Mouse (Mus musculus) mouse trophoblast stem cell (cell line): Measurements from ENCODE around the gene Chn2.

ENCODE experiments used
- in situ Hi-C, 2 experiments: fragments of 300-500 bp; cut with MseI, MboI; formaldehyde crosslinking; loops; 2 replicates in 1 of 2; 3 replicates in 1 of 2; pipeline ENCODE4 v1.15.1; 2025

Chn2 gene

DNA sequence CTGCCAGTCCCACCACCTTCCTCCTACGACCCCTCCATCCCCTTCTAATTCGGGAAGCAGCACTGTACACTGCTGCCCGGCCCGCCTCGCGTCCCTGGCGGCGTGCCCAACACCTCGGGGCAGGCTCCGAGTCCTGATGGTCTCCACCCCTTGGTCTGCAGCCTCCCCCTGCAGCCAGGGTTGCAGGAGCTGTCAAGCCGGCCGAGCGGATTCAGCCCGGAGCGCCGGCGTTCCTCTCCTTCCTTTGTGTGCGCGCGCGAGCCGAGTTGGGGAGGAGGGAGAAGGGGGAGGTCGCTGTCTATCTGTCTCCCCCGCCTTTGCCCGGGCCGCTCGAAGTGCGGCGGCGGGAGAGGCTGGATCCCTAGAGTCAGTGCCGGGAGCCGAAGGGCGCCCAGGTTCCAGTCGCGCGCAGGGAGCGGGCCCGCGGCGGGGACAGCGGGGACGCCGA lies at the start of gene Chn2:
Chn2 (plus strand) TSS at position 198 of the 448 bp plus-strand sequence.
- in situ Hi-C loops = loop anchor here (5.0 to 10.0 kb wide), 3 partner anchors 125 to 188 kb away; no protein-coding TSS in a partner anchor

DNA sequence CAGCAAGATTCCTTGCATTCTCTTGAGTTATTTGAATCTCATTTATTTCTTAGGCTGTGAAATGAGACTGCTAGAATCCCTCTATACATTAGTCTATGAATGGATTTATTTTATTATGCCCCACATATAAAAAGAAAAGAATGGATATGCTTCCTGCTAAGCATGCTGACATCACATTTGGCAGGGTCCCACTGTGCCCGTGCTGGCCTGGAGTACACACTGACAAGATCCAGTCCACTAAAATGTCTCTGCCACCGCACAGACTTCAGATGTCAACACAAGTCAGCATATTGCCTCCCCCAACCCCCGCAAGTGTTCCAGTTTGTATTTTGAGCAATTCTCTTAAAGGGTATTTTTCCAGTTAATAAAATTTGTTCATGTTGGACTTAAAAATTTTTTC lies 47.0 kb upstream of the Chn2 start:
- in situ Hi-C loops = no loop called here

DNA sequence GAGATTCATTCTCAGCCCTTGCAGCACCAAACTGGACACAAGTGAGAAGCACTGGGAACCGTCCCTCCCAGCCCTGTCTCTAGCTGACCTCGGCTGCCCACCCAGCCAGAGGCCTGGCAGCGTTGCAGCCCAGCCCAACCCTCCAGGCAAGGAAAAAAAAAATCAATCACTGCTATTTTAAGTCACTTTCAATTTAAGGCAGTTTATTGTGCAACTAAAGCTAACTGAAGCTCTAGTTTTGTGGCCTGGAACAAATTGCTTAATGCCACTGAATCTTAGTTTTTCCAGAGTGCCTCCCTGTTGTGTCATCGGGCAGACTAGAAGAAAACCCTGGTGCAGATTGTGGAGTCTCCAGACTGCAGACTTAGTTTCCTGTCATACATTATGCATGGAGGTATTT lies 43.8 kb upstream of the Chn2 start:
- in situ Hi-C loops = no loop called here

DNA sequence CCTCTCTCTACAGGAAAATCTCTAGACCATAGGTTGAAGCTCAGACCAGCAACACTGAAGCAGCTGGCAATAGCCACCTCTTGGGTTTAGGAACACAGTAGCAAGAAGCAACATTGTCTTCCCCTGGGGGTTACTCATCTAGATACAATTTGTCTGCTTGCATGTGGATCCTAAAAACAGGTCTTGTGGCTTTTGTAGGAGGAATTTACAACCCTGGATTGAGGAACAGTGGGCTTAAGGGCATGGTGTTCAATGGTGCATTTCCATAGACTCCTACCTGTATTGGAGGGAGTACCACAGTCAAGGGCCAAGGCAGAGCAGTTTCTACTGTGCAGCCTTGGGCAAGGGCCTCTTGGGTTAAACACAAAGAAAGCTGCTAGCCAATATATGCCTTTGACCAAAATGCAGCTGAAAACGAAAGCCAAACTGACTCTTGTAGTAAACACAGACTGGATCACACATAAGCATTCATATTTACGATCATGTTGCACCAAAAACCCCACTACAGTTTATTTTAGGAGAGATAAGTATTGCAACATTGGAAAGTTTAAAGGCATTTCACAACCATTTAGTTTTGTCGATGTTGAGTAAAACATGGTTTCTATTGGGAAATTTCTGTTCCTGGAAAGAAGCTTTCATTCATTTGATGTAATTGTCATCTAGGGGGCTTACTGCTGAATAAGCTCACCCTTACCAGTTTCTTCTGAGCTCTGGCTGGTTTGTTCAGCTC lies 43.0 kb upstream of the Chn2 start:
- in situ Hi-C loops = no loop called here

DNA sequence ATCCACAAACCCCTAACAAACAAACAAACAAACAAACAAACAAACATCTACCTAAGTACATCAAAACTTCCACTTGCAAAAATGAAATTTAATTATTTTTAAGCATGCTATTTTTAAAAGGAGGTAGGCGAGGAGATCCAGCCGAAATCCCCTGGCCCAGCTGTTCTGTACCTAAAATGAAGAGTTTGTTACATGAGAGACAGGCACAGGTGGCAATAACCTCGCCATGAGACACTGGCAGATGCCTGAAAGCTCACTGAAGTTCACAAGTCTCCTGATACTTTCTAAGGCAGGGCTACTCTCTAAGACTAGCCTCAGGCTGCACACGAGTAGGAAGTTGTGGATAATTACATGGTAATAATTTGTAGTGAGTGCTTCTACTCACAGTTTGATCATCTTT lies 34.1 kb upstream of the Chn2 start:
- in situ Hi-C loops = no loop called here

DNA sequence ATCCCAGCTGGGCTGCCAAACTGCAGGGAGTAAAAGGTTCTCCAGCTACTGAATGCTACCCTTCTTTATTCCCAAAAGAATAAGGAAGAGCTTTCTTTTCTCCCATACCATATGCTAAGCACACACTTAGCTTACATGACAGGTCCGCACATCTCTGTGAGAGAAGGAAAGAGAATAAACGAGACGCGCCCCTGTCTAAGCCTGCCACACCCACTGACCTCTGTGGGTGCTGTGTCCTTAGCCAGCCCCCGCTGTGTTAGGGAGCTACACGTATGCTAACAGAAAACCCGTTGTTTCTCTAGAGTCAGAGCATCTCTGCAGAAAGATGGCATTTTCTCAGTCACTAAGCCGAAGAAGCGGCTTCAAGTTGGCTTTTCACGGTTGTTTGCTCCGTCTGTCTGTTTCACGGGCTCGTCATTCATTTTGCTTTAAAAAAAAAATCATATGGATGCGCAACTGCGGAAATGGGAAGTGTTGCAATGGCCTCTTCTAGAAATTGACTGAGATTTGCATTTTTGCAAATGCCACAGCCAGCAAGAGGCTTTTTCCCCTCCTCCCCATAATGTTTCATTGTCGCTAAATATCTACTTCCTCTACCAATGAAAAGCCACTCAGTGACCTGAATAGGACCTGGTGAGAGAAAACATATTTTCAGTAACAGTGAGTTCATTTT lies 30.8 kb upstream of the Chn2 start:
- in situ Hi-C loops = no loop called here

DNA sequence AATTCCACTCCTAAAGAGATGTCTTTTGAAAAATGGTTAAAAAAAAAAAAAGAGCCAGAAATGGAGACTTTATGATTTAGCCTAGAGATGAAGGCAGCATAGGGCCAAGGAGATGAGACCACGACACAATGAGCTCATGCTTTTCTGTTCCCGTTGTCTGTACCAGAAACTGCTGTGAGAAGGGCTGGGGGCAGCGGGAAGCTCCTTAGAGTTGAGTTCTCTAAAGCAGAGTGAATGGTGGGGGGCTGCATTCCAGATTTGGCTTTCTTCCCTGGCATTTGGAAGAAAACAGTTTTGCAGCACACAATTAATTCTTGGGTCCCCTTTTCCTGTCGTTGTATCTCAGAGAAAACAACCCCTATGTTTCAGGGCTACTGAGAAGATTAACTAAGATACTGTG lies 30.1 kb upstream of the Chn2 start:
- in situ Hi-C loops = no loop called here

DNA sequence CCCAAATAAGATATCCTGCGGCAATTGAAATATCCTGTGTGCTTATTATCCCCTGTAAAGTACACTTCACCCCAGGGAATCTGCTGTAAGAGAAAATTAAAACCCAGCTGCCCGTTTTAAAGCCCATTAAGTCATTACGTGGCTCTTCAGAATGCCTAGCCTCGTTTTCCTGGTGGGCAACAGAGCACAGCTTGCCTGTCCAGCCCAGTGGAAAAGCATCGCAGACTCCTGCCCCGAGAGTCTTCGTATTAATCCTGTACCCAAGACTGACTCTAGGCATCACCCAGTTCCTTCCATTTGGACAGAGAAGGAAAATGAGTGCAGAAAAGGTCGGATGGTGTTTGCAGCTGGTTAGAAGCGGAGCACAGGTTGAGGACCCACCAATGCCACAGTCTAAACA lies 29.0 kb upstream of the Chn2 start:
- in situ Hi-C loops = no loop called here

DNA sequence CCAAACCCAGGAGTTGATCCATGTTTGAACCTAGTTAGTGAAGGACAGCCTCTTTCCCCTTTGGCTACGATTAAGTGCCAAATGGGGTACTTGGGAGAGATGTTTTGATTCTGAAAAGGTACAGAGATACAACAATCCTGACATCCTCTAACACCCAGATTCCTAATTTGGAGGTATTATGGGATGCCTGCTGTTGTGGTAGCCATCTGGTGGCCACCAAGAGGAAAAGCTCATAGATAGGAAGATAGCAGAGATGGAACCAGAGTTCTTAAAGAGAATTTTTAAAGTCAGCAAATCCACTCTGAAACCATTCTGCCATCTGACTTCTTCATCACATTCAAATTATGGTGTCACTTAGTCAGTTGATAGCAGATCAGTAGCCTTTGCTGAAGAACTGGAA lies 27.2 kb upstream of the Chn2 start:
- in situ Hi-C loops = no loop called here

DNA sequence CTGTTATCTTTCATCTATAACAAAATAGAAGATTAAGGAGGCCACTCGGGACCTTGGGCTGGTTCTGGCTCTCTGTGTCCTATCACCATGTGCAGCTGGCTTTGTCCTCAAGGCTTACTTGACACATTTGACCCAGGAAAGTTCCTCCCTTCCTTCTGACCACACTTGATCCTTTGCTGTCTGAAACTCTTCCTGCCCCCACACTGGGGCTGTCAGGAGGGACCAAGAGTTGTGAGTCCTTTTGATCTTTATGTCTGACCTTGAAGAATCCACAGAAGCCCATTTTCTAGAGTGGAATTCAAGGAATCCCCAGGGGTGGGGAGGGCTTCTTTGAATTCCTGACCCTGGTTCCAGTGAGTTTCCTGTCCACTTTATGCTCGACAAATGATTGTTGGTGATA lies 21.3 kb upstream of the Chn2 start:
- in situ Hi-C loops = no loop called here

DNA sequence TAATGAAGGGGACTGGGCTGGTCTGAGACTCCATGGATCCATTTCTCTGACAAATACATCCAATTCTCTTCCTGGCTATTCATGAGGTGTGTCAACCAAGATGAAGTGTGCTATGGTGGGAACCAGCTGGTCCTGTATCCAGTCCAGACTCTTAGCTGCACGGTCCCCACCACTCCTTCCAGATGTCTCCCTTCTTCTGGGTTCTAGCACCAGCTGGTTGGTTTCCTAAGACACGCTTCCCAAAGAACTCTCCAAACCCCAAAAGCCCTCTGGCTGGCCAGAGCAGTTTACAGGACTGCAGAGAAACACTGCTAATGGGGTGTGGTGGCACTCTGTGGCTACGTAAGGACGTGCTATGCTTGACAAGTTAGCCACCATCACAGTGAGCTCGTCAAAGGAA lies 20.5 kb upstream of the Chn2 start:
- in situ Hi-C loops = no loop called here

DNA sequence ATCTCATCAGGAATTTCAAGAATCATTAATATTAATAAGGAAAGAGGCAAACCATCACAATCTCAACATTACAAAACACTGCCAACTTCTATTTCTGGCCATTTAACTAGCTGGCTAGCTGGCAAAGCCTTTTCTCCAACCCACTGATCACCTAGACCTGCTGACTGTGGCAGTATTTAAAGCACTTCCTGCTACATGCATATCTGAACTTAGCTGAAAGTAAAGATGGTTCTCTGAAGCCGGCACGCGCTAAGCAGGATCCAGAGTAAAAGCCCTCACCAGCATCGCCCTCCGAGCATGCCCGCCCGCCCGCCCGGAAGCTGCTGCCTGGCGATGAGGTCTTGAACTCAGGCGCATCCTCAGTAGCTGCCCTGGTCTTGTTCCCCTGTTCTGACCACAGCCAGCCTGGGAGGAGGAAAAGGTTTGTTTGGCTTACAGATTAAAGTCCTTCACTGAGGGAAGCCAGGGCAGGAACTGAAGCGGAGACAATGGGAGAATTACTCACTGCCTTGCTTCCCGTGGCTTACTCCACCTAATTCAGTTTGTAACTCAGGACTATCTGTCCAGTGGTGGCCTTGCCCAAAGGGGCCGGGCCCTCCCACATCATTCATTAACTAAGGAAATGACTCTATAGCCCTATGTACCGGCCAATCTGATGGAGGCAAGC lies 18.1 kb upstream of the Chn2 start:
- in situ Hi-C loops = no loop called here

DNA sequence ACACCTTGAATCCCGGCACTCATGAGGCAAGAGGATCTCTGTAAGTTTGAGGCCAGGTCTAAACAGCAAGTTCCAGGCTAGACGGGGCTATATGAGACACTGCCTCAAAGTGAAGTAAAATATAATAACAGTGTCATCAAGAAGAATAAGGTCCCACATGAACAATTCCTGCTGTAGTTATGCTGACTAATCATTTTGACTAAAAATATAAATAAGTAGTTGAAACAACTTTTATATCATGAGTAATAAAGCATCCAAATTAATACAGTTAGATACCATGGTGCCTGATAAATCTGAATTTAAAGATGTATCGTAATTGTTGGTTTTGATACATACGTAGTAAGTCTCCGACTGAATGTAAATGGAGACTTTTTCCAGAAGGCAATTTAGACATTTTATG lies 15.5 kb upstream of the Chn2 start:
- in situ Hi-C loops = no loop called here

DNA sequence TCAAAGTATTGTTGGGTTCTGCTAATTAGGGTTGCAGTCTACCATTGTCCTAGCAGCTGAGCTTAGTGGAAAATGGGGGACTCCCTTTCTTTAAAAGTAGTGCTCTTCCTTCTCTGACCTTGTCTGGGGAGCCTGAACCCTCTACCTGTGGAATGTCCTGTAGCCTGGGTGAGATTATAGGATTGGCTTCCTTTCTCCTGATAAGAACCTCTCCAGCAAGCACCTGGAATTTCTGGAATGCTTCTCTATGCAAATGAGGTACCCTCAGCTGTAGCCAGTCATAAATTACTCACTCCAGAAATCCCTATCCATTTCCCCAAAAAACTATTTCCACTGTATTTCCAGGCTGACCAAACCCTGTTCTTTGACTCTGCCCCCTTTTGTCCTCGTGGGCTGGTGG lies 10.6 kb upstream of the Chn2 start:
- in situ Hi-C loops = no loop called here

DNA sequence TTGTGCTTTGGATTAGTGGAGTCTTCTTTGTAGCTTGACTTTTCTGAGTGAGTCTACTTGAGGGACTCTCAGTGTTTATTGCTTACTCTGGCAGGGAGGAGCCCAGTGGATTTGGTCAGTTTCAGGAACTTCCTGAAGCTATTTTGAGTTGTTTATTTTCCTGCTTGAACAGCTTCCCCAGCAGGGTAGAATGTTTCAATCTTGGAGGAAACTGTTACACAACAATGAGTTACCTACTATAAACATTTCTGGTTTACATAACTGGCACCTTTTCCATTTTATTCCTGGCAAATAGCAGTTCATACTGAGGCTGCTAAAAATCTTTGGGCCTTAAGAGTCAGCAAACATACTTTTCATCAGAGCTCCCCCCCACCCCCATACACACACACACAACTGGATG lies 9.0 kb upstream of the Chn2 start:
- in situ Hi-C loops = loop anchor here (10.0 kb wide), 2 partner anchors 134 to 194 kb away; no protein-coding TSS in a partner anchor

DNA sequence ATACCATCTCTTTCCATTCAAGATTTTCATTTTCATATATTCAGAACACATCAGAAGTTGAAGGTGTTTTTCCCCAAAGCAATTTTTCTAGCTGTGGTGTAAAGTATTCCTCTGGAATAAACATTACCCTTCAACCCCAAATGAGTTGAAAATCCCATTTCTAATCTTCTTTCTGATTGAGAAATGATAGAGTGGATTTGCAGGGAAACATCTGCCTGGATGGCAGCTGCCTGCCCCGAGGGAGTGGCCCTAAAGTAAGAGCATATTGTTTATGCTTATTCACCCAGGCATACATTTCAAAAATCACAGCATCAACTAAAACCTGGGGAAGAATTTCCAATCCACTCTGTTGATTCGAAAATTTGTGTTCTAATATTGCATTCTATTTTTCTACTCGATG lies 8.6 kb upstream of the Chn2 start:
- in situ Hi-C loops = loop anchor here (10.0 kb wide), 2 partner anchors 134 to 194 kb away; no protein-coding TSS in a partner anchor

DNA sequence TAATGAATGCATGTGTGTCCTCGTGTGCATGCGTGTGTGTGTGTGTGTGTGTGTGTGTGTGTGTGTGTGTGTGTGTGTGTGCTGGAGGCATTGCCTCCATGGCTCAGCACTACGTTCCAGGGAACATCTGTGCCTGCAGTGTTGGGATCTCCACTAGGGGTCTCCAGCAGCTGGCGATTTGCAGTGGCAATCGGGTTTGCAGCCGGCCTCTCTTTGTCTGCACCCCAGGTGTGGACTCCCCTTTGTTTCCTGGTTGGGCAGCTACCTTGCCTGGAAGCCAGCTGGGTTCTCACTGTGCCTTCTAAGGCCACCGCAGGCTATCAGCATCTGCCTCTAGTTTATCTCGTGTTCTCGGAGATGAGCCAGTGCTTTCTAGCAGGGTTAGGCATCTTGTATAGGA lies 4.9 kb upstream of the Chn2 start:
- in situ Hi-C loops = loop anchor here (10.0 kb wide), 2 partner anchors 130 to 190 kb away; no protein-coding TSS in a partner anchor

DNA sequence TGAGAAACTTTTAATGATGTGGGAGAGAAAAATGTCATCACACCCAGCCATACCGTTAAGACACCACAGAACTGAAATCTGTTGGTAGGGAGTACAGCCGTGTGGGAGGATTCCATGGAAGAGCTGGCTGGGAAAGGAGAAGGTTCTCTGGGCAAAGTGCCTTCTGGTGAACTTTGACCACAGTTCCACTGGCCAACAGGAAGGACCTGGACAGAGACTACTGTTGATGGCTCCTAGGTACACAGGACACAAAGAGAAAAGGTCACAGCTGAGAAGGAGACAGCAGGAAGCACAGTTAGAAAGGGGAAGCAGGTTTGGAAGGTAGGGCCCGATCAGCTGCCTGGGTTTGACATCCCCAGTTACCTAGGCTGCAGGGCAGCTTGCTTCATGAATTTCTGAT lies 3.8 kb upstream of the Chn2 start:
- in situ Hi-C loops = loop anchor here (5.0 to 10.0 kb wide), 3 partner anchors 129 to 192 kb away; no protein-coding TSS in a partner anchor

DNA sequence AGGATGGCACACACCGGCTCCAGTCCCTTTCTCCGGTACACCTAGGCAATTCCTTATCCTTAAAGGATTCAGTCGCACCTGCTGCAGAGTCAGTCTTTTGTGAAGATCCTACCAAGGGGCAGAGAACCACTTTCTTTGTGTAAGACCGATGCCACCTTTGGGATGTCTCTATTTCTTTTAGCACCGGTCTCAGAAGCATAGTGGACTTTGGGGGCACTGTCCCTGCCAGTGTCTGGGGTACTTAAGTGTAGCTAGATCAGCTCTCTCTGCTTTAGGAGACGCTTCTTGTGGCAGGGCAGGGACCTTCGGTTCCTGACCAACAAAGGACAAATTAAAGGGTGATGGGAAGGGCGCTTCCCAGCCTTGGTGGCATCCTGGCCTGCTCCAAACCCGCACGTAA lies 488 bp upstream of the Chn2 start:
- in situ Hi-C loops = loop anchor here (5.0 to 10.0 kb wide), 3 partner anchors 126 to 188 kb away; no protein-coding TSS in a partner anchor

DNA sequence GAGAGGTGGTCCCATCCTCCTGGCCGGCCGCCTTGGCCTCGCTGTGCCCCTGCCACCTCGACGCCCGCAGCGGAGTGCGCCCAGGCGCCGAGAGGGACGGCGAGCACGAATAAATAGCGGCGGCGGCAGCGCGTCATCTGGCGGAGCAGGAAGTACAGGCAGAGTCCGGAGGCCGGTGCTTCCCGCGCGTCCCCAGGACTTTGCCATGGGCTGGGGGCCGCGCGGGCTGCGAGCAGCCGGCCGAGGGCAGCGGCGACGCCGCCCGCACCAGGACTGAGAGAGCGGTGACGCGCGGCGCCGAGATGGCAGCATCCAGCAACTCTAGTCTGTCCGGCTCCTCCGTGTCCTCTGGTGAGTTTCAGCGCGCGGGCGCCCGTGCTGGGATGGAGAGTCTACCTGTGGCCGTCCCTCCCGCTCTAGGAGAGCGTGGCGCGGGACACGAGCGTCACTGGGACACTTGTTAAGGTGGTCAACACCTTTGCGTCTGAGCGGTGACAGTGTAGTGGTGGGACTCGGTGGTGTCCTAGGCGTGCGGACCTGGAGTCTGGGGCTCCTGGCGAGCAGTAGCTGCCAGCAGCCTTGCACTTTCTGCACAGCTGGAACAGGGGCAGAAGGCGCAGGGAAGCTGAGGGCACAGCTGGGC lies 572 bp downstream of the Chn2 start:
- in situ Hi-C loops = loop anchor here (5.0 to 10.0 kb wide), 3 partner anchors 125 to 187 kb away; no protein-coding TSS in a partner anchor

DNA sequence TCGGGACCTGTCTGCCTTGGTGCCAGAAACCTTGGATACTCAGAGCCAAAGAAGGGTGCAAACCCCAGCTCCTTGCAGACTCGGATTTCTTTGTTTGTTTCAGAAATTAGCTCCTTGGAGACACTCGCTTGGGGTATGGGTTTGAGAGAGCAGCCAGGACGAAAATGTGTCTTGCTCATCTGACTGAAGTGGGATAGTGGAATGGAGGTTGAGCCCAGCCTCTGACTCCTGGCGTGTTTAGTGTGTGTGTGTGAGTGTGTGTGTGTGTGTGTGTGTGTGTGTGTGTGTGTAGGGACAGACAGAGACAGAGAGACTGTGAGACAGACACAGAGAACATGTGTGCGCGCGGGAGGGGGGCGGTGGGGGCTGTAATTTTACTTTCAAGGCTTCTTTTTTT lies 1.1 kb downstream of the Chn2 start:
- in situ Hi-C loops = no loop called here
